Mouse (Mus musculus) ovary, postnatal 14 days (tissue): ENCODE results near the gene Shc3.
A peak's percentile ranks its signal among the peaks of the same experiment; 100 is the strongest.

Experiments used
- DNase-seq: peaks from one replicate; pipeline ENCODE4 v3.0.0; 2022; ENCODE audit warnings: low spot score

Shc3 gene

GRCm38 (mm10) chr13:51417796-51418195 is 151.4 kb downstream of the Shc3 start:
- no peak for DNase-seq

GRCm38 (mm10) chr13:51416727-51417126 is 152.5 kb downstream of the Shc3 start:
- DNase-seq, result no peak

- no peak for DNase-seq
These were observed 155.8 kb downstream of the Shc3 start for GRCm38 (mm10) chr13:51413461-51413860.

GRCm38 (mm10) chr13:51411696-51412430 is 157.4 kb downstream of the Shc3 start:
- no peak for DNase-seq

- no peak for DNase-seq
These were observed 158.0 kb downstream of the Shc3 start for GRCm38 (mm10) chr13:51411243-51411642.

GRCm38 (mm10) chr13:51409936-51410481 is 159.2 kb downstream of the Shc3 start:
- DNase-seq, result no peak

- DNase-seq, result peak; percentile 31
These were observed 160.7 kb downstream of the Shc3 start, which contains the start of gene S1pr3 for GRCm38 (mm10) chr13:51408519-51409001. Gene S1pr3, plus strand, starts transcription at chr13:51408639.

- DNase-seq, result no peak
These were observed 161.5 kb downstream of the Shc3 start for GRCm38 (mm10) chr13:51407541-51408217.

- no peak for DNase-seq
These were observed 163.4 kb downstream of the Shc3 start for GRCm38 (mm10) chr13:51405731-51406320.

GRCm38 (mm10) chr13:51404566-51404965 is 164.7 kb downstream of the Shc3 start:
- DNase-seq, result no peak

GRCm38 (mm10) chr13:51400736-51401501 is 168.3 kb downstream of the Shc3 start:
- DNase-seq, result no peak

- DNase-seq, result no peak
These were observed 169.0 kb downstream of the Shc3 start for GRCm38 (mm10) chr13:51400186-51400719.

GRCm38 (mm10) chr13:51399562-51399961 is 169.7 kb downstream of the Shc3 start:
- DNase-seq, result no peak

GRCm38 (mm10) chr13:51397861-51398260 is 171.4 kb downstream of the Shc3 start:
- DNase-seq, result no peak

- DNase-seq, result no peak
These were observed 177.0 kb downstream of the Shc3 start for GRCm38 (mm10) chr13:51392256-51392655.

GRCm38 (mm10) chr13:51391359-51391916 is 177.8 kb downstream of the Shc3 start:
- no peak for DNase-seq

- no peak for DNase-seq
These were observed 178.8 kb downstream of the Shc3 start for GRCm38 (mm10) chr13:51390398-51390797.

GRCm38 (mm10) chr13:51387908-51388307 is 181.3 kb downstream of the Shc3 start:
- no peak for DNase-seq

- no peak for DNase-seq
These were observed 184.3 kb downstream of the Shc3 start for GRCm38 (mm10) chr13:51384899-51385298.

- DNase-seq, result no peak
These were observed 187.7 kb downstream of the Shc3 start for GRCm38 (mm10) chr13:51381498-51381897.
